Mouse (Mus musculus) erythroid progenitor cell, adult 5-6 weeks (primary cell): ENCODE measurements around the gene Kidins220. TPM values are rescaled to one million over a fixed set of nuclear protein-coding genes. Genes with fewer than 3 reads are reported as not detected.

Experiments used
- ATAC-seq: replicated peaks from 2 replicates; pipeline ENCODE4 v1.8.0; 2016; ENCODE audit warnings: moderate number of reproducible peaks, mild to moderate bottlenecking, moderate TSS enrichment, inconsistent platforms; ENCODE audit not compliant: poor library complexity, low FRiP score, severe bottlenecking
- total RNA-seq, 2 experiments: library from RNA; stranded (forward) in 1 of 2; stranded (reverse) in 1 of 2; fragments of 150-400 nt in 1 of 2; fragments of 186-747, 209-891 nt in 1 of 2; gene quantifications; 2 replicates each; pipeline versions ENCODE4 v1.2.3 to v1.2.4; 2015 to 2017; ENCODE audit warnings: low replicate concordance in 2 of 2

The Kidins220 gene
- total RNA-seq (2015; ENCODE audit: low replicate concordance), result 38.6 and 52.6 TPM in 2 replicates
- total RNA-seq (2017; ENCODE audit: low replicate concordance), result 32.7 and 42.7 TPM in 2 replicates

- ATAC-seq, result peak; percentile 92
These were observed at the start of gene Kidins220 for GRCm38 (mm10) chr12:24974446-24975114. Gene Kidins220, plus strand, starts transcription at chr12:24974925.

- ATAC-seq, result no peak
These were observed 49.4 kb upstream of the Kidins220 start for GRCm38 (mm10) chr12:24925276-24925675.

GRCm38 (mm10) chr12:24925684-24926083, 49.0 kb upstream of the Kidins220 start:
- no peak for ATAC-seq

DNA sequence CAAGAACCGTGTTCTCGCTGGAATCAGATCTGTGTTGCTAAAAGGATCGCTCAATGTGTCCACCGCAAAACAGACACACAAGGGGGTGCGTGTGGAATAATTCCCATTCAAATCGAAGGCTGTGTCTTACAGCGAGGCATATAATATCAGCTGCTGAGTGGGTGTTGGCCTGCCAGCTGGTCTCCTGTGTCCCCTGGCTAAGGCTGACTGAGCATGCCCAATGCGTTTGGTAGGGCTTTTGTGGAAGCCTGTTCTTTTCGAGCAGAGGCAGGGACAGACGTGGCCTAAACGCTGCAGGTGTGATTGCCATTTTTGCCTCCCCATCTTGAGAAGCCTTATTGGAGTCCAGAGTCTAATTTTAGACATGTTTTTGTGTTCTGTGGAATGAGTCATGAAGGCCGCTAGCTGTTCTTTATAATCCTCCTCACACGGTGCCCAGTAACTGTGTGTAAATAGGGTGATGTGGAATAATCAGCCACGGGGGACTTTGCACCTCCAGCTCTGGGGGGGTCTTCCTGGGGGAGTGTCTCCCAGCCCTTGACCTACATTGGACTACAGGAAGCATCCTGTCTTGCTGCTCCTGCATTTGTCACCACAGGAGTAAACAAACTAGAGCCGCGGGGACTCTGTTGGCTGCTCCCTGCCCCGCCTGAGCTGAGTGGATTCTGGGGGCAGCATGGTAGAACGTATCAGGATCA, 46.5 kb upstream of the Kidins220 start:
- no peak for ATAC-seq

DNA sequence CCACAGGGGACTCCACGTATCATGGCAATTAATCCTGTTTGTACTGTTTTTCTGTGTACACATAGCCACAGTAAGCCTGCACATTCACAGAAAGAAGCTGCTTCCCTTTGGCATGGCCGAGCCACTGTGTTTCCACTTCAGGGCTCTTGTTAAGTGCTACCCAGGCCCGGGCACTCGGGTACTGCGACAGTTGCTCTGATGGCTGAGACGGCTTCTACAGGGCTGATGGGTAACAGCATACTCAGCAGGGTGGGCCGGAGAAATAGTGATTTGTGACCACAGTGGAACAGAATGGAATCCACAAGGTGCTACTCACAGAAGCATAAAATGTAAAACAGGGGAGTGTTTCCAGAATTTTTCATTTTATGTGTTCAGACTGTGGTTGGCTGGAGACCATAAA, 45.7 kb upstream of the Kidins220 start:
- ATAC-seq, result no peak

DNA sequence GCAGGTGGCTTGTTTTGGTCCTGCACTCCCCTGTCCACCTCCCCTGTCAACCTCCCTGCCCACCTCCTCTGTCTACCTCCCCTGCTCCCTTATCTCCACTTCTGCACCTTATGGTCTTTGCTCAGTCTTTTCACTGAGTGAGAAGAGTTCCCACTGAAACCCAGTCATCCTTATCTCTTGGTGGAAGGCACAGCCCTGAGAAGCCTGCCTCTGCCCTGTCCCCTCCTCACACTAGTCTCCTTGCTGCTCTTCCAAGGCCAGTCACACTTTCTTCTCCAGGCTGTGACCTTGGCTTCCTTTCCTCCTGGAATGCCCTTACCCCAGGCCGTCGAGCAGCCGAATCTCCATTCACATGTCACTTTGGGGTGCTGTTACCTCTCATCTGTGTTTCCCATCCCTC, 44.0 kb upstream of the Kidins220 start:
- peak; percentile 88 for ATAC-seq

DNA sequence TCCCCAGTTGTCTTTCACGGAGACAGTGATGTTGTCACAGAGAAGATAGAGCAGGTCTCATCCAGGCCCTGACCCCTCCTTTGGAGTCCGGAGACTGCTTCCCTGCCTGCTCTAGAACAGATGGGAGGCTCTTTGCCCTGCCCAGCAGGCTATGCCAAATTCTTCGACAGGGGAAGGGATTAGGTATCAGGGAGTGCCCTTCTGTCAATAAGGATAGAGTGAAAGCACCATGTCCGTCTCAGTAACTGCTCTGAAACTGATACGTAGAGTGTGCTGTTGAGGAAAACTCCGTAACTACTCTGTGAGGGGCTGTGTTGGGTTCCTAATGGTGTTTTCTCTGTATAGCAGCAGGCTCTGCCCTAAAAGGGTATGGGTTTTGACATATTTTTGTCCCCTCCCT, 42.6 kb upstream of the Kidins220 start:
- ATAC-seq, result no peak

GRCm38 (mm10) chr12:24933206-24933775, 41.4 kb upstream of the Kidins220 start:
- no peak for ATAC-seq

GRCm38 (mm10) chr12:24933996-24934395, 40.7 kb upstream of the Kidins220 start:
- ATAC-seq, result no peak

DNA sequence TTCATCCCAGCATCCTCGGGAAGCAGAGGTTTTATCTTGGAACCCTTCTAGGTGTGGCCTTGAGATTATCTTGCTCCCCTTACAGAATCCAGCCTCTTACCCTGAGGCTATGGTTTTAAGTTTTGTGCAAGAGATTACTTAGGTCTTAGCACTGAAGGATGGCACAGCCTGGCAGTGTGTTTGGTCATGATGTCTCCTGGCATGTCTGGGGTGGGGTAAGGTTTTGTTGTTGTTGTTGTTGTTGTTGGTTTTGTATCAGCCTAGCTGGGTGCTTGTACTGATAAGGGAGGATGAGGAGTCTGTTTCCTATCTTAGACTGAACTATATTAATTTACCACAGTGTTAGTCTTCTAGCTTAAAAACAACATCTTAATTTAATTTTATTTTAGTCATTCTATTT, 38.4 kb upstream of the Kidins220 start:
- no peak for ATAC-seq

GRCm38 (mm10) chr12:24939372-24939771, 35.4 kb upstream of the Kidins220 start:
- ATAC-seq, result no peak

DNA sequence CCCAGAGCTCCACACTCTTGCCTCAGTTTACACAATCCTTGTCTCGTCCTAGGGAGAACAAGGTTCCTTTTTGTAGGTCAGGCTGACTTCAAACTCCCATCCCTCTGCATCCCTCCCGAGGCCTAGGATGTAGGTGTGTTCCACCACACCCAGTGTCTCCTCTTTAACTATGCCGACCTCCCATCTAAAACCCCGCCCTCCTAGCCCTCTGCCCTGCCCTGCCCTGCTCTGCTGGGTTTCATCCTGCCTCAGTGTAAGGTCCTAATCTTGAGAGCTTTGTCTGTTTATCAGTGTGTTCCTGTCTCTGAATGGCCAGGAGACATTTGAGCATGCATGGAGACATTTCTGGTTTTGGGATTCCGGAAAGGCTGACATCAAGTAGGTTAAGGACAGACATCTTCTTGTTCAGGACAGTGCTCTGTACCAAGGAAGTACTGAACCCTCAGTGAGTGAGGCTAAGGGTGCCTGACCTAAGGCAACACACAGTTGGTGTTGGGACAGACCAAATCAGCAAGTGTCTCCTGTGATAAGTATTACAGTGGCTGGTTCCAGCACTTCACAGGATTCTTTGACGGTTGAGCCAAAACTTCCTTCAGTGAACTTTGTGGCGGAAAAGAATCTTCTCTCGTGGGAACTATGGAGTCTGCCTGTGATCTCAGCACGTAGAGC, 32.0 kb upstream of the Kidins220 start:
- peak; percentile 96 for ATAC-seq

DNA sequence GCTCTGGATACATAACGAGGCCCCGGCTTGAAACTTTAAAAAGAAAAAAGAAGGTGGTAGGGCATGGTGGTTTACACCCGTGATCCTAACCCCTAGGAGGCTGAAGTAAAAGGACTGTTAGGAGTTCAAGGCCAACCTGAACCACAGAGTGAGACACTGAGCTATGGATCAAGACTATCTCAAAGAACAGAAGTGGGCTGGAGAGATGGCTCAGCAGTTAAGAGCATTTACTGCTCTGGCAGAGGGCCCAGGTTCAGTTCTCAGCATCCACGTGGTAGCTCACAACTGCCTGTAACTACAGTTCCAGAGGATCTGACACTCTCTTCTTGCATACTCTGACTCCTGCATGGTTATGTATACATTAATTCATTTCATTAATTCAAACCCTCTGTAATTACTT, 31.3 kb upstream of the Kidins220 start:
- peak; percentile 51 for ATAC-seq

DNA sequence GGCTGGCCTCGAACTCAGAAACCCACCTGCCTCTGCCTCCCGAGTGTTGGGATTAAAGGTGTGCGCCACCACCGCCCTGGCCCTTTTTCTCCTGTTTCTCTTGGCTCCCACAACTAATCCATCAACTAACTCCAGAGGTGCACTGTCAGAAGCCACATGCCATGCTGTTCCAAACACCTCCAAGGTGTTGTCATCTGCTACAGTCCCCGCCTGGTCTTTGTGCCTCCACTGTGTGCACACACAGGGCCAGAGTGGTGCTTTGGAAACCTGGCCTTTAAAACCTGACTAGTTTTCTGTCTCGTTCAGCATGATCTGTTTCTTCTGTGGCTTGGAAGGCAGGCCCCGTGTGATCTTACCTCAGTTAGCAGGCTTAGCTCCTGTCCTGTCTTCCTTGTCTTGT, 30.1 kb upstream of the Kidins220 start:
- no peak for ATAC-seq

- ATAC-seq, result no peak
These were observed 27.7 kb upstream of the Kidins220 start for GRCm38 (mm10) chr12:24947065-24947464.

DNA sequence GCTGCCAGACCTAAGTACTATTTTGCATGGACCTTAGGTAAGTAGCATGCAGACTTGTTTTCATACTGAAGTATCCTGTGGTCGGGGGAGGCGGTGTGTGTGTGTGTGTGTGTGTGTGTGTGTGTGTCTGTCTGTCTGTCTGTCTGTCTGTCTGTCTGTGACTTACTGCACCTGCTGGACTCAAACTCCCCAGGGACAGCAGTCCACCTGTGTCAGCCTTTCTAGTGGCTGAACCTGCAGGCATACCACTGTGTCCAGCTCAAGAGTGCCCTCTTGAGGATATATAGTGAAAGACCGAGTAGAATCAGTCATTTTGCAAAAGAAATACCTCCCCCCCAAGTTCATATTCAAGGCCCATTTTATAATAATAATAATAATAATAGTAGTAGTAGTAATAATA, 26.4 kb upstream of the Kidins220 start:
- peak; percentile 67 for ATAC-seq

DNA sequence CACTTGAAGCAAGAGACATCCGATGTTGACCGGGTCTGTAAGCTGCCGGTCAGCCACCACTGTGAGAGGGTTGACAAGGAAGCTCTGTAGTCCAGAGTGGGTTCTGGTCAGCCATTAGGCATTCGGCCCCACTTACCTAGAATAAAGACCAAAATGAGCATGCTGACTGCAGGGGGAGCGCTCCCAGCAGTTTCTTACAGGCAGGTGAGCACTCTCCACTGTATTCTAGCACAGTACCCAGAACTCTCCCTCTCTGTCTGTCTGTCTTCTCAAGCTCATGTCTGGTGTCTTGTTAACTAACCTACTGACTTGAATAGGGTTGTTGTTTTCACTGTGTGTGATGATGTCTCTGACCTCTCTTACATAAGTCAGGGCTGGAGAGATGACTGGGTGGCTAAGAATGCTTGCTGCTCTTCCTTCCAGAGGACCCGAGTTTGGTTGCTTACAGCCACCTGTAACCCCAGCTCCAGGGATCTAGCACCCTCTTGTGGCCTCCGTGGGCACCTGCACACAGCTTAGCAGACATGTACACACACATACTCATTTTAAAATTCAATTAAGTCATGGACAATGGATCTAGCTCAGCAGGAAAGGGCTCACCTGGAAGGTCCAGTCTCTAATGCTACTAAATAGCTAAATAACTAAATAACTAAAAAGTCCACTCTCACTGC, 24.2 kb upstream of the Kidins220 start:
- ATAC-seq, result peak; percentile 46; the same call in 1 of the 2 replicates

GRCm38 (mm10) chr12:24952147-24952546, 22.6 kb upstream of the Kidins220 start:
- ATAC-seq, result peak; percentile 56

GRCm38 (mm10) chr12:24955137-24955536, 19.6 kb upstream of the Kidins220 start:
- no peak for ATAC-seq

GRCm38 (mm10) chr12:24958526-24958925, 16.2 kb upstream of the Kidins220 start:
- ATAC-seq, result no peak
